ENCODE assay signal across 14 mouse cellular contexts in genomic region chr4:34980461-34981039, GRCm38 (mm10).
DNase-seq lines count a peak whose midpoint lies in the region; ATAC-seq and TF ChIP-seq lines count a peak whose summit lies in the region.
"Had no signal": no experiment of that assay in that cellular context is flagged by ENCODE, and none has a peak within 500 bp of the region (broad histone marks: within the 10 kb centered on the region; RNA-seq: fewer than 3 reads in every experiment).

No protein-coding gene starts in this region.

- peak; percentile 44 to 58 for DNase-seq in adrenal gland, postnatal 36 days
- no peak for DNase-seq in adrenal gland, adult 18-20 months (ENCODE audit: low spot score in 2 of 2)
- DNase-seq in heart, adult 11 months = peak; percentile 76
- DNase-seq in heart, adult 8-10 months (ENCODE audit: low spot score) = no peak
- peak; percentile 87 for DNase-seq in brain, adult 2 months (ENCODE audit: low read depth, low spot score)
- peak; percentile 71 for DNase-seq in hindbrain, postnatal 0 days (ENCODE audit: low spot score)
- DNase-seq in stomach, postnatal 0 days (ENCODE audit: low spot score) = no peak
- DNase-seq in kidney, postnatal 36 days = no peak
- DNase-seq: heart, postnatal 4 days; kidney, adult 9 months; liver, embryonic 13.5 days; lung, postnatal 14 days had no signal

- H3K9ac ChIP-seq in hindbrain, postnatal 0 days (replicated peaks; ENCODE audit: low read length) = no peak overlapping the region
- no peak overlapping the region for H3K9ac ChIP-seq in stomach, postnatal 0 days (ENCODE audit: low read length)
- H3K9ac ChIP-seq: liver, embryonic 13.5 days had no signal

- no peaks in the 10 kb centered on the region for H3K9me3 ChIP-seq in hindbrain, postnatal 0 days (ENCODE audit: low read length)
- H3K9me3 ChIP-seq in stomach, postnatal 0 days (ENCODE audit: control insufficient read depth, low read length) = no peaks in the 10 kb centered on the region
- H3K9me3 ChIP-seq: G1E; heart, embryonic 10.5 days; liver, embryonic 13.5 days had no signal

- no peak for TF ChIP-seq EP300 in stomach, postnatal 0 days (optimal IDR thresholded peaks at IDR 0.05)

- H3K4me1 ChIP-seq in hindbrain, postnatal 0 days (ENCODE audit: insufficient read depth, low read length) = peaks cover 14% of the 10 kb centered on the region; the same call in 1 of the 2 replicates
- H3K4me1 ChIP-seq in stomach, postnatal 0 days (replicated peaks; ENCODE audit: control insufficient read depth, insufficient read depth) = no peaks in the 10 kb centered on the region

- H3K27ac ChIP-seq in hindbrain, postnatal 0 days = no peak overlapping the region
- no peak overlapping the region for H3K27ac ChIP-seq in stomach, postnatal 0 days (replicated peaks)
- H3K27ac ChIP-seq: heart, embryonic 10.5 days; liver, embryonic 13.5 days had no signal

- H3K4me2 ChIP-seq in hindbrain, postnatal 0 days (ENCODE audit: low read depth, low read length) = no peak overlapping the region
- no peak overlapping the region for H3K4me2 ChIP-seq in stomach, postnatal 0 days (replicated peaks; ENCODE audit: low read depth)
- H3K4me2 ChIP-seq: liver, embryonic 13.5 days had no signal

- no peaks in the 10 kb centered on the region for H3K36me3 ChIP-seq in hindbrain, postnatal 0 days (ENCODE audit: insufficient read depth, low read length)
- H3K36me3 ChIP-seq in stomach, postnatal 0 days (ENCODE audit: control insufficient read depth, insufficient read depth, low read length) = no peaks in the 10 kb centered on the region
- H3K36me3 ChIP-seq: G1E; heart, embryonic 10.5 days; liver, embryonic 13.5 days had no signal

- no peak overlapping the region for H3K4me3 ChIP-seq in hindbrain, postnatal 0 days (ENCODE audit: low read length)
- H3K4me3 ChIP-seq in stomach, postnatal 0 days (ENCODE audit: low read depth, low read length) = no peak overlapping the region
- H3K4me3 ChIP-seq: heart, embryonic 10.5 days; liver, embryonic 13.5 days had no signal

- TF ChIP-seq CTCF in hindbrain, postnatal 0 days (IDR thresholded peaks at IDR 0.05; ENCODE audit: low read depth) = no peak
- no peak for TF ChIP-seq CTCF in stomach, postnatal 0 days (IDR thresholded peaks at IDR 0.05; ENCODE audit: low read depth)

- WGBS in hindbrain, postnatal 0 days = 40% methylated on average over 8 of the region's 8 CpGs
- WGBS in stomach, postnatal 0 days = 81% methylated on average over 8 of the region's 8 CpGs

- no peaks in the 10 kb centered on the region for H3K27me3 ChIP-seq in hindbrain, postnatal 0 days (ENCODE audit: insufficient read depth, low read length)
- no peaks in the 10 kb centered on the region for H3K27me3 ChIP-seq in stomach, postnatal 0 days (ENCODE audit: control insufficient read depth, insufficient read depth, low read length)
- H3K27me3 ChIP-seq: liver, embryonic 13.5 days had no signal

- peak; percentile 77 for ATAC-seq in hindbrain, postnatal 0 days
- no peak for ATAC-seq in stomach, postnatal 0 days (ENCODE audit: low FRiP score, low TSS enrichment)

Comparison
In these comparisons a context has a peak if more than half of its experiments do, and no peak if none do; other contexts are left out.
1. DNase-seq: peak in adrenal gland, postnatal 36 days (2 of 2), heart, adult 11 months (single experiment), brain, adult 2 months (single experiment) and hindbrain, postnatal 0 days (single experiment); none in adrenal gland, adult 18-20 months (0 of 2), heart, adult 8-10 months (single experiment), stomach, postnatal 0 days (single experiment) and kidney, postnatal 36 days (0 of 2).